Mouse (Mus musculus): ENCODE results near the gene Thyn1.
A peak's percentile ranks its signal among the peaks of the same experiment; 100 is the strongest.

The Thyn1 gene

DNA sequence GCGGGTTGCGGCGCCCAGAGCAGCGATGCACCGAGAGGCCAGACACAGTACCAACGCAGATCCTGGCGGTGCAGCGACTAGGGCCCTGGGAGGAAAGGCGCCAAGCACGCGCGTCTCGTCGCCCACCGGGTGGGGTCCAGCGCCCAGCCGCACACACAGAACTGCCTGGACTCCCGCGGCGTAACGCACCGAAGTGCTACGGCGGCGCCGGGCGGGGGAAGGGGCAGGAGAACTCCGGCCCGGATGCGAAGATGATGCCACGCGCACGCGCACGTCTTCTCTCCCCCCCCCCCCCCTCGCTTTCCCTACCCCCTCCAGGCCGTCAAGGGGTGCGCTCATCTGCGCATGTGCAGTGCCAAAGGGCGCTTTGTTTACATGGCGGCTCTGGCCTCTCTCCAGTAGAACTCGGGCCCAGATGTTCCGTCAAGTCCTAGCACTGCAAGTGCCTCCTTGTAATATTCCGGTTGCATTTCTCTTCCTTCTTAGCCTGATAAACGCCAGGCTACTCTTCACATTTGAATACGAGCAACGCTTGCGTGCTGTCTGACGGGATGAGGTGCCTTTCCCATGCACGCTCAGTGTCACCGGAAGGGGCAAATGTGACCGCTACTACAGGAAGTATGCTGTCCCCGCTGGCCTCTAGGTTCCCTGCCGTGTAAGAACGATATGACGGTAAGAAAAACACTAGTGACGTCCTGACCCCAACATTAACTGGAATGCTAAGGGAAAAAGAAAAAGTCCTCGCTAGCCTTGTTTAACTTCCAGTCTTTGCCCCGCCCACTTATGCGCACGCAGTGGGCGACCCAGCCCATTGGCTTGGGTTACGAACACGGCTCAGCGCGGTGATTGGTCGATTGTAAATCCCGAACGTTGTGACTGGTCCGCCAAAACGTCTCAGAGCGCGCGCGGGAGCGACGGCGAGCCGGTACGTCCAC, 30.6 kb downstream of the Thyn1 start, which contains the start of the genes Vps26b and Ncapd3:
Gene Vps26b, minus strand, starts transcription at position 238 of the 935 bp plus-strand sequence.
Gene Ncapd3, plus strand, starts transcription at position 348 of the 935 bp plus-strand sequence.
- DNase-seq (ENCODE audit: low spot score in 2 of 2), result peak; percentile 91 to 93

DNA sequence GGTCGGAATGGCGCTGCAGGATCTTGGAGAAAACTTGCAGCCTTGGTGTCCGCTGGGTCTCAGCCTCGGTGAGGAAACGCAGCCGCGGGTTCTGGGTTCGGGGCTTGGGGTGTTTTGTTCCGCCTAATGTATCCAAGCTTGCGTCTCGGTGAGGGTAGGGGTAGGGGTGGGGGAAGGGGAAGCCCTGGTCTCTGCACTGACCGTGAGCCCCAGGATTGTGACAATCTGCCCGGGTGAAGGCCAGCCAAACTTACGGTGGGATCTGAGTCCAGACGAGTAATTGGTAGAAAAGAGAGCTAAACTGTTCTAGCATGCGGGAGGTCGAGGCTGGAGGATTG, 31.2 kb downstream of the Thyn1 start:
- no peak for DNase-seq (ENCODE audit: low spot score in 2 of 2)

DNA sequence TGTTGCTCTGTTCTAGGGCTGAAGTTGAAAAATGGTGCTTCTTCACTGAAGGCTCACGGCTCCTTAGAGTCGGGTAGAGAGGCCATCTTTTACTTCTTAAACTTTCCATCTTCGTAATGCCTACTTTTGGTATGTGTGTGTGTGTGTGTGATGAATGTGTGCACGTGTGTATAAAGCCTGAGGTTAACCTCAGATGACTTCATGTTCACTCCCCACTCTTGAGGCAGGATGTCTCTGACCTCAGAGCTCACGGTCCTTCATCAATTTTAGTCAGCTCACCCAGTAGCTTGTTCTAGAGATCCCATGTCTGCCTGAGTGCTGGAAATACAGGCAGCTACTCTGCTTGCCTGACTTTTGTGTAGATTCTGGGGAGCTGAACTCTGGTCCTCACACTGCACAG, 44.4 kb downstream of the Thyn1 start:
- DNase-seq (ENCODE audit: low spot score in 2 of 2), result peak in 1 of 2 experiments; percentile 16

DNA sequence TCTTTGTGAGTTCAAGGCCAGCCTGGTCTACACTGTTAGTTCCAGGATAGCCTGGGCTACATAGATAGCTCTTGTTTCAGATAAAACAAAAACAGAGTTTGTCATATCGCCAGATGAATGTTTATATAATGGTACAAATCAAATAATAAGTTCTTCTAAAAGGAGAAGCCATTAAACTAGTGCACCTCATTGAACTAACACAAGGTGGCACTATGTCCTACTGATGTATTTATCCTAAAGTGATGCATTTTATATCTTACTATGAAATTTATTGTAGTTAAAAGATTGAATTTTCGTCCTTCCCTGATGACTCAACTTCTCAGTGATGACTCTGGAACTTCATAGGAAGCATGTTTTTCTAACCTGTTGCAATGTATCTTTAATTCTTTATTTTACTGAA, 50.0 kb downstream of the Thyn1 start:
- no peak for DNase-seq (ENCODE audit: low spot score in 2 of 2)

All from natural killer cell, adult 2 months (primary cell).